Mouse (Mus musculus) heart, postnatal 0 days (tissue): ENCODE measurements around the gene Galnt6.

Experiments used
- CTCF ChIP-seq: IDR thresholded peaks from 2 replicates; pipeline ENCODE4 v1.5.1; 2016; ENCODE audit warnings: antibody characterized with exemption, control low read depth, low read depth
- EP300 ChIP-seq: IDR thresholded peaks from 2 replicates; pipeline ENCODE4 v1.6.1; 2016; ENCODE audit warnings: antibody characterized with exemption, low read depth

DNA sequence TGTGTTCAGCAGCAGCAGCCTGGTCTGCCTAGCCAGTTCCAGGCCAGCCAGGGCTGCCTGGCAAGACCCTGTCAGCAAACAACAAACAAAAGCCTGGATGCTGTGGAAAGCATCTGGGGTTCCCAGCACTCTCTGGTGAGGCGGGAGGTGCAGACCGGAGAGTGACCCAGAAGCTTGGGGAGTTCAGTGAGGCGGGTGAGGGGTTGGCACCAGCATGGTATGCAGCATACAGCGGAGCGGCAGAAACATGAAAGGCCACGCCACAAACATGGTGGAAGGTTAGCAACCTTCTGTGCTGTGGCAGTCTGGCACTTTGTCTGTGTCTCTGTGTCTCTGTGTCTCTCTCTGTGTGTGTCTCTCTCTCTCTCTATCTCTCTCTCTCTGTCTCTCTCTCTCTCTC lies 42.7 kb downstream of the Galnt6 start:
- TF ChIP-seq CTCF (no peak), EP300 (no peak)
